Mouse (Mus musculus): ENCODE data around the gene Myrip.

DNA sequence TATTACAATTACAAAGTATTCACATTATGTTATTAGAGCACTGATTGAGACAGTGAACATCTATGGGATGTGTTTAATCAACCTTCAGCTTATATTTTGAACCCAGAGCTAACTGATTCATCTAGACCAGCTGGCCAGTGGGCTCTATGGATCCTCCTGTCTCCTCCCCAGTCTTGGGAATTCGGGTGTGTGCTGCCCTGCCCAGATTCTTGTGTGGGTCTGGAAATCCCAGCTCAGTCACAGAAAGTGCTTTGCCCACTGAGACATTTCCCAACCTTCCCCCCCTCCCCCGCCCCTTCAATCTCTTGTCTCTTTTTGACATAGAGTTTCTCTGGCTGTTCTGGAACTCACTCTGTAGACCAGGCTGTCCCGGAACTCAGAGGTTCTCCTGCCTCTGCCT, 217.6 kb downstream of the Myrip start:
- no peak for TF ChIP-seq CTCF (IDR thresholded peaks at IDR 0.05; ENCODE audit: low read depth, low read length)
- no peak for TF ChIP-seq GATA1 (IDR thresholded peaks at IDR 0.05; ENCODE audit: borderline replicate concordance, low read length)
- TF ChIP-seq TAL1 (conservative IDR thresholded peaks at IDR 0.05; ENCODE audit: low read depth, low read length), result no peak
- TF ChIP-seq GATA2 (IDR thresholded peaks at IDR 0.05; ENCODE audit: borderline replicate concordance, low read depth, low read length), result no peak
- TF ChIP-seq POLR2AphosphoS5 (IDR thresholded peaks at IDR 0.05; ENCODE audit: insufficient replicate concordance, low read depth, low read length), result no peak
